Mouse (Mus musculus): ENCODE data around the gene Slc25a34.

- TF ChIP-seq POLR2A (IDR thresholded peaks at IDR 0.05; ENCODE audit: control insufficient read depth, extremely low read depth, insufficient read depth, low read length, poor library complexity) (no peak), CTCF (IDR thresholded peaks at IDR 0.05; ENCODE audit: borderline replicate concordance, control insufficient read depth, extremely low read depth, insufficient read depth, low read length, poor library complexity) (no peak)
Measured at GRCm38 (mm10) chr4:141570004-141570403, 53.6 kb downstream of the Slc25a34 start.
